Mouse (Mus musculus) testis, adult 2 months (tissue): ENCODE results near the gene Rsph9. TPM values are rescaled to one million over a fixed set of nuclear protein-coding genes. Genes with fewer than 3 reads are reported as not detected.

Source experiments
- H3K27ac ChIP-seq: fragments of 200-500 bp; 2 replicates; pipeline ENCODE4 v1.5.1; 2012; ENCODE audit warnings: low read depth, low read length; ENCODE audit not compliant: control insufficient read depth, insufficient read depth
- H3K27me3 ChIP-seq: fragments of 200-500 bp; 2 replicates; pipeline ENCODE4 v1.6.1; 2012; ENCODE audit warnings: mild to moderate bottlenecking, low read length, moderate library complexity; ENCODE audit not compliant: control insufficient read depth, insufficient read depth
- H3K36me3 ChIP-seq: fragments of 200-500 bp; 2 replicates; pipeline ENCODE4 v1.6.1; 2012; ENCODE audit warnings: mild to moderate bottlenecking, low read length; ENCODE audit not compliant: control insufficient read depth, insufficient read depth
- H3K4me1 ChIP-seq: fragments of 200-500 bp; 2 replicates; pipeline ENCODE4 v1.6.1; 2012; ENCODE audit warnings: low read length; ENCODE audit not compliant: control insufficient read depth, insufficient read depth
- H3K4me3 ChIP-seq: fragments of 200-500 bp; 2 replicates; pipeline ENCODE4 v1.5.1; 2012; ENCODE audit warnings: low read depth, mild to moderate bottlenecking, low read length, moderate library complexity, mixed read lengths; ENCODE audit not compliant: control insufficient read depth
- CTCF ChIP-seq: fragments of 200-500 bp; IDR thresholded peaks from 2 replicates; pipeline ENCODE4 v1.5.1; 2012; ENCODE audit warnings: low read depth, mild to moderate bottlenecking, inconsistent platforms, low read length, moderate library complexity; ENCODE audit not compliant: control insufficient read depth, insufficient read depth, insufficient replicate concordance
- POLR2A ChIP-seq: fragments of 200-500 bp; IDR thresholded peaks from 2 replicates; pipeline ENCODE4 v1.6.1; 2012; ENCODE audit warnings: low read depth, mild to moderate bottlenecking, inconsistent platforms, low read length, moderate library complexity; ENCODE audit not compliant: control insufficient read depth
- polyA plus RNA-seq: library from polyadenylated mRNA; depleted of rRNA; stranded (reverse); fragments of >200 nt; gene quantifications from 2 replicates; pipeline ENCODE4 v1.2.3, GENCODE M21; 2012

Gene Rsph9
- polyA plus RNA-seq, 1 experiment: 240 TPM

DNA sequence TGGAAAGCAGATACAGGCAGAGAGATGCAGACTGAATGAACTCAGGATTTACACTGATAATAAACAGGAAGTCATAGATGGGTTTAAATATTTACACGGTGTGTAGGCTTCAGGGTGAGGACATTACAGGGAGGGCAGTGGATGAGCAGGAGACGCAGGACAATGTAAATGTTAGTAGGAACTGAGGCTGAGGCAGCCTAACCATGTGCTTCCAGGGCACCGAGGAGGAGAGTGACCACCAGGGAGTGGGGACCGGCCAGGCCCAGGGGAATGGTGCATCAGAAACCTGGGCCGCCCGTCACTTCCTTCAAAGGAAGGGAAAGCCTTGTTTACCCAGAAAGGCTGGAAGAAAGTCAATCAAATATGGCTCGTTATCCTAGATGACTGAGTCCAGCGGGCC lies 45.5 kb downstream of the Rsph9 start:
- Histone ChIP-seq H3K27me3 (no peaks in the 10 kb centered on the region), H3K4me3 (no peak overlapping the region), H3K4me1 (no peaks in the 10 kb centered on the region), H3K27ac (no peak overlapping the region), H3K36me3 (no peaks in the 10 kb centered on the region)
- TF ChIP-seq POLR2A (no peak), CTCF (no peak)

DNA sequence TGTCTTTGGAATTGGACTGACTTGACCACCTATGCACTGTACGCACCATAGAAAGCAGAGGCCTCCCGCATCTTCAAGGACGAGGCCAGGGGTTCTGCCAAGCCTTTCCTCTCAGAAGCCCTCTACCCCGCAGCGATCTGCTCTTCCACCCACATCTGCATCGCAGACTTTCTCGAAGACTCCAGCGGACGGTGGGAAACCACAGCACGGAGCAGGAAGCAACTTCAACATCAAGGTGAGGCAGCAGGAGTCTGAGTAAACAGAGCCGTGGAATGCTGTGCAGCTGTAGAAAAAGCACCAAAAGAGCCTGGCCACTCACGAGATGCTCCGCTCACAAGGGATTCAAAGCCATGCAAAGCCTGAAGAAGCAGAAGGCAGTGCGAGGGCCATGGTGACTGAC lies 52.1 kb downstream of the Rsph9 start:
- Histone ChIP-seq H3K4me1 (no peaks in the 10 kb centered on the region), H3K27ac (no peak overlapping the region)

DNA sequence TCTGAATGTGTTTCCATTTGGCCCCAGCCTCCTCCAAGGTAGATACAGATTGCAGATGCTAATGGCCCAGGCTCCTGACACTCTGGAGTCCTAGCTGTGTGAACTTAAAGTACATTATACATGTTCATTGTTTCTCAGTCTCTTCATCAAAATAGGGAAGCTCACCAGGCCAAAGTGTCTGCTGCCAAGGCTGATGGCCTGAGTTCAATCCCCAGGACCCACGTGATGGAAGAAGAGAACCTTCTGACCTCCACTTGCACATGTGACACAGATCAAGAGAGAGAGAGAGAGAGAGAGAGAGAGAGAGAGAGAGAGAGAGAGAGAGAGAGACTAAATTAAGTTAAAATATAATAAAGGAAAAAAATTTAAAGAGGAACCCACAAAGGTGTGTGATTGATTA lies 52.7 kb downstream of the Rsph9 start:
- H3K36me3 ChIP-seq: no peaks in the 10 kb centered on the region
- no peak overlapping the region for H3K4me3 ChIP-seq
- no peaks in the 10 kb centered on the region for H3K4me1 ChIP-seq
- H3K27me3 ChIP-seq: no peaks in the 10 kb centered on the region
- no peak overlapping the region for H3K27ac ChIP-seq
- TF ChIP-seq CTCF: no peak
- TF ChIP-seq POLR2A: no peak

More for the DNA sequence above, 52.1 kb downstream of the Rsph9 start:
- no peaks in the 10 kb centered on the region for H3K27me3 ChIP-seq
- H3K4me3 ChIP-seq: no peak overlapping the region
- TF ChIP-seq CTCF: no peak
- TF ChIP-seq POLR2A: no peak
- H3K36me3 ChIP-seq: no peaks in the 10 kb centered on the region

DNA sequence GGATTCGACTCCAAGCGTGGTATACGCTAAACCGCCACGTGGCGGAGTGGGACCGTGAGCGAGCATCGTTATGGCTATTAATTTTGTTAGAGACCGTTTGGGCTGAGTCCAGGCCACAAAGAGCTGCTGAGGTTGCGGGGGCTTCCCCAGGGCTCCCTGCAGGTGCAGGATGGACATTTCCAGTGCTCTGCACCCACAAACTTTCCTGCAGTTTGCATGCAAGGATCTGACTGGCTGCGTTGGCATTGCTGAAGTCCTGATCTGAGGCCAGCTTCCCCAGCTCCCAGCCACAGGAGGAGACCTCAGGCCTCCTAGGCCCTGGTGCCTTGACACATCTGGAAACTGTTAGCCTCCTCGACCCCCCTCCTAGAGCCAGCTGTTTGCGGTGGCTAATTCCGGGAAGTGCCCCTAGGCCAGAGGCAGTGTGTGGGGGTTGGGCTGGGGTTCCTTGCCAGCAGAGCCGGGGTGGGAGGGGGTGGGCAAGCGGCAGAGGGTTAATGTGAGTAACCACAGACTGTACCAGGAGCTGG lies 57.6 kb downstream of the Rsph9 start:
- no peak overlapping the region for H3K4me3 ChIP-seq

DNA sequence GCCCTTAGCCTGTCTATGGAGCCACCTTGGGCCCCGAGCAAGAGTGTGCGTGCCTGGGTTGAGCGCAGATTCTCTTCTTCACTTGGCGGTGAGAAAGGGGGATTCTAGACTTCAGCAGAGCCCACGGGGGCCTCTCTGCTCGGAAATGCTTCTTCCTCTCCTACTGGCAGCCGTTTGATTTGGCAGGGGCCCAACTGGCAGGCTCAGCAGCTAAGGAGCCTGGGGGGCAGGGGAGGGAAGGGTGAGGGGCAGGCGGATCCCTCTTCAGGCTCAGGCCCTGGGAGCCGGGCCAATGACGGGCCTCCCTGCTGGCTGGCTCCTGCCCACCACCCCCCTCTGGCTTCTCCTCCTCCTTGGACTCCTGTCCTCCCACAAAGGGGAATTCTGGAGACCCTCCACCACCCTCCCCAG lies 59.9 kb downstream of the Rsph9 start:
- Histone ChIP-seq H3K4me1 (peaks cover 2% of the 10 kb centered on the region), H3K27ac (no peak overlapping the region), H3K4me3 (no peak overlapping the region), H3K27me3 (no peaks in the 10 kb centered on the region), H3K36me3 (no peaks in the 10 kb centered on the region)
- TF ChIP-seq CTCF (no peak), POLR2A (no peak)

More for the DNA sequence above, 57.6 kb downstream of the Rsph9 start:
- TF ChIP-seq CTCF (no peak), POLR2A (no peak)
- Histone ChIP-seq H3K36me3 (no peaks in the 10 kb centered on the region), H3K27ac (no peak overlapping the region), H3K27me3 (no peaks in the 10 kb centered on the region), H3K4me1 (peaks cover 2% of the 10 kb centered on the region)

DNA sequence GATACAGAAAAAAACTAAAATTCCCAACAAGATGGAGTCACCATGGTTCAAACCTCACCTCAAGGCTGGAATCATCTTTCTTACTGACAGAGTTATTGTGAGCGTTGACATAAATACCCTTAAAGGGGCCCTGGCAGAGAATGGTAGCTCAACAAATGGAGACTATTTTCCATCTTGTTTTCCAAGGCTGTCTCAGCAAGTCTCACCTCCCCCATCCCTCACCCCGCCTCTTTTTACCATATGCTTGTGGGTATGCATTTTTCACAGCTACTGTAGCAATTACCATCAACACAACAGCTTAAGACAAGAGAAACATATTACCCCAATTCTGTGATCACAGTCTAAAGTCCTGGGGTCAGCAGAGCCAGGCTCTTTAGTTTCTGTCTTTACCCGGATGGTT lies 60.6 kb downstream of the Rsph9 start:
- TF ChIP-seq CTCF: no peak
- Histone ChIP-seq H3K27ac (no peak overlapping the region), H3K36me3 (no peaks in the 10 kb centered on the region), H3K4me3 (no peak overlapping the region), H3K27me3 (no peaks in the 10 kb centered on the region), H3K4me1 (peaks cover 2% of the 10 kb centered on the region)

DNA sequence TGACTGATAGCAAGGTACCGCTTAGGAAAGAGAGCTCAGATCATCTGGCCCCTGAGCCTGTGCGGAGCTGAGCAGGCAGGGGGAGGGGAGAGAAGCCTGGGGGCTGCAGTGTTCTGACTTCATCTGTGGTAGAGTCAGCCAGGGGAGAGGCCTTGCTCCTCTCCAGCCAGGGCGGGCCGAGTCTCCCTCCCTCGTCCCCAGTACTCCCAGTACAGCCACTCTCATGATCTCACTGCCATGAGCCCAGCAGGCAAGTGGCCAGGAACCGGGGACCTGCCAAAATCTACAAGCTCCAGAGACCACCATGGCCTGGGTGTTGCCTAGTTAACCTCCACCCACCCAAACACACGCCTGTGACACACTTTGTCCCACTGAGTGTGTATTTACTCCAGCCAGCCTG lies 62.4 kb downstream of the Rsph9 start:
- no peaks in the 10 kb centered on the region for H3K27me3 ChIP-seq
- no peak overlapping the region for H3K4me3 ChIP-seq
- H3K27ac ChIP-seq: no peak overlapping the region
- H3K4me1 ChIP-seq: peaks cover 2% of the 10 kb centered on the region
- TF ChIP-seq CTCF: no peak
- no peaks in the 10 kb centered on the region for H3K36me3 ChIP-seq

DNA sequence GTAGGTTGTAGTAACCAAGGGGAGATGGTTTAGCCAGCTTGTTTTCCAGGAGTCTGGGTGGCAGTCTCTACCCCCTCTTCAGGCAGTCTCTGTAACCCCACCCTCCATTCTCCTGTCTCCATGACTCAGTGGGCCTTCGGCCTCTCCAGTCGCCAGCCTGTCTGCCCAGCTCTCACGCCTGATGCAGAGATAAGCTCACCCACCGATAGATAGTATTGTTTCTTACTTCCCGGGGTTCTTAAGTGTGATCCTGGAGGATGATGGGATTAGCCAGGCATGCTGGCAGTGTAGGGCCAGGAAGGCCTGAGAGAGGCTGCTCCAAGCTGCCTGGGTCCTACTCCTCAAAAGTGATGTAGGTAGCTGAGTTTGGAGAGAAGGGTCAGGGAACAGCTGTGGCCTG lies 63.0 kb downstream of the Rsph9 start:
- Histone ChIP-seq H3K4me1 (peaks cover 2% of the 10 kb centered on the region), H3K27ac (no peak overlapping the region)
- TF ChIP-seq CTCF (no peak), POLR2A (no peak)

More for the DNA sequence above, 63.0 kb downstream of the Rsph9 start:
- H3K27me3 ChIP-seq: no peaks in the 10 kb centered on the region
- H3K4me3 ChIP-seq: no peak overlapping the region
- H3K36me3 ChIP-seq: no peaks in the 10 kb centered on the region
